Mouse (Mus musculus) heart, postnatal 0 days (tissue): ENCODE measurements around the gene Mef2d. TPM values are rescaled to one million over a fixed set of nuclear protein-coding genes. Genes with fewer than 3 reads are reported as not detected.
A peak's percentile ranks its signal among the peaks of the same experiment; 100 is the strongest.

Source experiments
- ATAC-seq: fragments of 200-750 bp; cut with Nextera tagmentation; 2 replicates; pipeline ENCODE4 v1.8.0; 2017; ENCODE audit warnings: low read depth, moderate number of reproducible peaks, moderate library complexity; ENCODE audit not compliant: insufficient read depth
- DNase-seq: peaks from one replicate; pipeline ENCODE4 v3.0.0-alpha.2; 2016; ENCODE audit warnings: low spot score
- H3K27ac ChIP-seq: fragments of 300-500 bp; sonication (generic); 2 replicates; pipeline ENCODE4 v1.5.1; 2014; ENCODE audit warnings: low read depth, mild to moderate bottlenecking
- H3K27me3 ChIP-seq: fragments of 300-500 bp; sonication (generic); 2 replicates; pipeline ENCODE4 v1.6.1; 2014; ENCODE audit warnings: low read length, mixed read lengths; ENCODE audit not compliant: control insufficient read depth, insufficient read depth
- H3K36me3 ChIP-seq: fragments of 300-500 bp; sonication (generic); replicated peaks from 2 replicates; pipeline ENCODE4 v1.6.1; 2014; ENCODE audit warnings: low read length, mixed read lengths; ENCODE audit not compliant: control insufficient read depth, insufficient read depth
- H3K4me1 ChIP-seq: fragments of 300-500 bp; sonication (generic); 2 replicates; pipeline ENCODE4 v1.6.1; 2014; ENCODE audit warnings: antibody characterized with exemption; ENCODE audit not compliant: control insufficient read depth, insufficient read depth
- H3K4me2 ChIP-seq: fragments of 300-500 bp; sonication (generic); 2 replicates; pipeline ENCODE4 v1.6.1; 2014; ENCODE audit warnings: low read depth, mild to moderate bottlenecking, low read length, moderate library complexity
- H3K4me3 ChIP-seq: fragments of 300-500 bp; sonication (generic); 2 replicates; pipeline ENCODE4 v1.5.1; 2014; ENCODE audit warnings: low read depth, low read length
- H3K9ac ChIP-seq: fragments of 300-500 bp; sonication (generic); replicated peaks from 2 replicates; pipeline ENCODE4 v1.6.1; 2014; ENCODE audit warnings: low read depth, low read length, mixed read lengths
- H3K9me3 ChIP-seq: fragments of 300-500 bp; sonication (generic); replicated peaks from 2 replicates; pipeline ENCODE4 v1.6.1; 2016; ENCODE audit warnings: low read length; ENCODE audit not compliant: control insufficient read depth
- CTCF ChIP-seq: IDR thresholded peaks from 2 replicates; pipeline ENCODE4 v1.5.1; 2016; ENCODE audit warnings: antibody characterized with exemption, control low read depth, low read depth
- EP300 ChIP-seq: IDR thresholded peaks from 2 replicates; pipeline ENCODE4 v1.6.1; 2016; ENCODE audit warnings: antibody characterized with exemption, low read depth
- WGBS: fragments of 180-500 bp; shearing (Covaris S2); extraction: QIAGEN DNeasy Blood & Tissue Kit; methylation state at CpG from one replicate; pipeline ENCODE4 v1.1.7; 2014; 5-methylcytosine and 5-hydroxymethylcytosine counted together
- polyA plus RNA-seq: library from polyadenylated mRNA; unstranded; fragments of >200 nt; fragmentation: Nextera tagmentation; extraction: Ambion mirVana; gene quantifications from 2 replicates; pipeline ENCODE4 v1.2.1, GENCODE M21; 2015
- total RNA-seq: library from RNA; depleted of rRNA; stranded (reverse); fragments of >200 nt; gene quantifications from 2 replicates; pipeline ENCODE4 v1.2.3, GENCODE M21; 2014; ENCODE audit warnings: low replicate concordance

Mef2d gene
- total and polyA plus RNA-seq, 2 experiments from 2014 or later, result 30.0 to 70.8 TPM

- Histone ChIP-seq H3K9ac (peak overlapping the region; percentile 61), H3K4me2 (peak overlapping the region; percentile 83), H3K27me3 (no peaks in the 10 kb centered on the region), H3K9me3 (no peaks in the 10 kb centered on the region), H3K4me1 (peaks cover 77% of the 10 kb centered on the region), H3K36me3 (0 out of 2 replicates have a peak, but pooled peaks cover 5% of the 10 kb centered on the region), H3K27ac (peak overlapping the region; percentile 99), H3K4me3 (peak overlapping the region; percentile 39)
- 7% methylated on average over 12 of the region's 14 CpGs for WGBS
- DNase-seq (peak; percentile 78), ATAC-seq (peak; percentile 69)
- TF ChIP-seq CTCF, result peak; percentile 33
- TF ChIP-seq EP300, result peak; percentile 60; the same call in 1 of the 2 replicates
Measured at GRCm38 (mm10) chr3:88150061-88150998, 8.2 kb downstream of the Mef2d start.

GRCm38 (mm10) chr3:88150999-88151364 is 8.8 kb downstream of the Mef2d start:
- 21% methylated on average over 3 of the region's 3 CpGs for WGBS
- no peak overlapping the region for H3K4me3 ChIP-seq

DNA sequence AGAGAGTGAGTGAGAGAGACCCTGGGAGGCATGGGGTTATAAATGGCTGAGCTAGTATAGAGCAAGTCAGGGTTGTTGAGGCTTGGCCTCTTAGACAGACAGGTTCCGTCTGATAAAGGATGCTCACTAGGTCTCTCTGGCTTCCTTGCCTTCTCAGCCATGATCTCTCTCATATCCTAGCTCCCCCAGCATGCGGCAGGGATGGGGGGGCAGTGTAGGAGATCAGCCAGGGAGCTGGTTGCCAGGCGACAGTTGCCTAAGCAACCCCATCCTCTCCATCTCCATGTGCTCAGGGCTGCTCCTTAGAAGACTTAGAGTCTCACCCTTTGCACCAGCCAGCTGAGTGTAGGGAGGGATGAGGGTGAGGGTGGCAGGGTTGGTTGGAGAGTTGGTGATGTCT is 9.9 kb downstream of the Mef2d start:
- no peaks in the 10 kb centered on the region for H3K9me3 ChIP-seq
- peak overlapping the region; percentile 99; the same call in 1 of the 2 replicates for H3K27ac ChIP-seq
- WGBS, result 62% methylated on average over 3 of the region's 3 CpGs
- H3K27me3 ChIP-seq, result no peaks in the 10 kb centered on the region
- H3K36me3 ChIP-seq, result peaks cover 23% of the 10 kb centered on the region
- no peak overlapping the region for H3K4me2 ChIP-seq
- H3K9ac ChIP-seq, result no peak overlapping the region
- H3K4me3 ChIP-seq, result no peak overlapping the region
- ATAC-seq (no peak), DNase-seq (no peak)
- TF ChIP-seq CTCF (no peak), EP300 (no peak)
- peaks cover 60% of the 10 kb centered on the region for H3K4me1 ChIP-seq

More at GRCm38 (mm10) chr3:88150999-88151364, 8.8 kb downstream of the Mef2d start:
- ATAC-seq (no peak), DNase-seq (no peak)
- Histone ChIP-seq H3K9me3 (no peaks in the 10 kb centered on the region), H3K27me3 (no peaks in the 10 kb centered on the region), H3K4me2 (peak overlapping the region; percentile 83), H3K4me1 (peaks cover 71% of the 10 kb centered on the region), H3K27ac (peak overlapping the region; percentile 99), H3K36me3 (peaks cover 12% of the 10 kb centered on the region), H3K9ac (peak overlapping the region; percentile 61; the same call in 1 of the 2 replicates)
- no peak for TF ChIP-seq CTCF
- TF ChIP-seq EP300, result no peak

GRCm38 (mm10) chr3:88153290-88154011 is 11.3 kb downstream of the Mef2d start:
- no peak overlapping the region for H3K9ac ChIP-seq
- 70% methylated on average over 3 of the region's 3 CpGs for WGBS
- peak overlapping the region; percentile 61; the same call in 1 of the 2 replicates for H3K27ac ChIP-seq
- no peak overlapping the region for H3K4me2 ChIP-seq
- H3K4me1 ChIP-seq, result peaks cover 52% of the 10 kb centered on the region
- H3K9me3 ChIP-seq, result no peaks in the 10 kb centered on the region
- no peak overlapping the region for H3K4me3 ChIP-seq
- peak; percentile 26; the same call in 1 of the 2 replicates for TF ChIP-seq CTCF
- TF ChIP-seq EP300, result no peak
- H3K27me3 ChIP-seq, result no peaks in the 10 kb centered on the region
- ATAC-seq (no peak), DNase-seq (no peak)
- H3K36me3 ChIP-seq, result peaks cover 33% of the 10 kb centered on the region

- no peak for DNase-seq
- Histone ChIP-seq H3K4me1 (peaks cover 44% of the 10 kb centered on the region), H3K9me3 (no peaks in the 10 kb centered on the region), H3K36me3 (peaks cover 41% of the 10 kb centered on the region), H3K27me3 (no peaks in the 10 kb centered on the region), H3K4me2 (no peak overlapping the region), H3K9ac (no peak overlapping the region), H3K27ac (no peak overlapping the region), H3K4me3 (no peak overlapping the region)
- 78% methylated on average over 2 of the region's 2 CpGs for WGBS
- no peak for ATAC-seq
- TF ChIP-seq EP300 (no peak), CTCF (no peak)
Measured at GRCm38 (mm10) chr3:88154236-88154635, 12.1 kb downstream of the Mef2d start.
